Mouse (Mus musculus) liver, embryonic 15.5 days (tissue): ENCODE data around the gene Mark4. TPM values are rescaled to one million over a fixed set of nuclear protein-coding genes. Genes with fewer than 3 reads are reported as not detected.

Experiments used
- ATAC-seq: fragments of 200-750 bp; cut with Nextera tagmentation; 2 replicates; pipeline ENCODE4 v1.8.0; 2017; ENCODE audit warnings: moderate number of reproducible peaks, mild to moderate bottlenecking, moderate library complexity; ENCODE audit not compliant: insufficient read depth
- H3K27ac ChIP-seq: fragments of 300-500 bp; sonication (generic); replicated peaks from 2 replicates; pipeline ENCODE4 v1.5.1; 2015; ENCODE audit warnings: mild to moderate bottlenecking, inconsistent platforms
- H3K27me3 ChIP-seq: fragments of 300-500 bp; sonication (generic); 2 replicates; pipeline ENCODE4 v1.6.1; 2015; ENCODE audit warnings: mild to moderate bottlenecking, inconsistent platforms
- H3K36me3 ChIP-seq: fragments of 300-500 bp; sonication (generic); replicated peaks from 2 replicates; pipeline ENCODE4 v1.6.1; 2015; ENCODE audit warnings: moderate library complexity, mild to moderate bottlenecking, inconsistent platforms
- H3K4me1 ChIP-seq: fragments of 300-500 bp; sonication (generic); replicated peaks from 2 replicates; pipeline ENCODE4 v1.6.1; 2015; ENCODE audit warnings: inconsistent platforms
- H3K4me2 ChIP-seq: fragments of 300-500 bp; sonication (generic); 2 replicates; pipeline ENCODE4 v1.6.1; 2015; ENCODE audit warnings: moderate library complexity, mild to moderate bottlenecking, inconsistent platforms
- H3K4me3 ChIP-seq: fragments of 300-500 bp; sonication (generic); replicated peaks from 2 replicates; pipeline ENCODE4 v1.5.1; 2015; ENCODE audit warnings: mild to moderate bottlenecking, inconsistent platforms
- H3K9ac ChIP-seq: fragments of 300-500 bp; sonication (generic); 2 replicates; pipeline ENCODE4 v1.6.1; 2015; ENCODE audit warnings: moderate library complexity, mild to moderate bottlenecking, inconsistent platforms
- H3K9me3 ChIP-seq: fragments of 300-500 bp; sonication (generic); replicated peaks from 2 replicates; pipeline ENCODE4 v1.6.1; 2016; ENCODE audit warnings: inconsistent platforms
- WGBS: fragments of 180-500 bp; shearing (Covaris S2); methylation state at CpG from one replicate; pipeline ENCODE4 v1.1.7; 2015; ENCODE audit warnings: mixed read lengths; ENCODE audit not compliant: insufficient replicate concordance; 5-methylcytosine and 5-hydroxymethylcytosine counted together
- polyA plus RNA-seq: library from polyadenylated mRNA; unstranded; fragments of >200 nt; fragmentation: Nextera tagmentation; extraction: Ambion mirVana; gene quantifications from 2 replicates; pipeline ENCODE4 v1.2.1, GENCODE M21; 2015

Gene Mark4
- polyA plus RNA-seq, 1 experiment from 2014 or later, result 1.2 TPM

DNA sequence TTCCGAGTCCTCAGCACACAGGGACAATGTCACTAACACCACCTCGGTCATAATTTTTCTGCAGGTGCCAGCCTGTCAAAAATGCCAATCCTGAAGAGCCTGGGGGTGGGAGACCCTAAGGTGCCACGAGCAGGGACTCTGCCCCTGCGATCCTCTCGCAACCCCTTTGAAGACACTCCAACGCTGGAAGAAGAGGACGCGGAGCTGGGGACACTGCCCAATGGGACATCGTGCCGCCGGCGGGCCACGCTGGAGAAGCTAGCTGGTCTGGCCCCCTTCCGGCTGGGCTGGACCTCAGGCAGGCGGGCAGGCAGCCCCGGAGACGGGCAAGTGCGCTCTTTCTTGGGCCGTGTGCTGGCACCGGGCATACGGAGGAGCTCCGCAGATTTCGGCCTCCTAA, 10.8 kb upstream of the Mark4 start:
- Histone ChIP-seq H3K27me3 (peaks cover 67% of the 10 kb centered on the region), H3K4me2 (no peak overlapping the region), H3K4me3 (no peak overlapping the region), H3K36me3 (no peaks in the 10 kb centered on the region), H3K4me1 (peaks cover 13% of the 10 kb centered on the region), H3K9ac (no peak overlapping the region), H3K27ac (no peak overlapping the region), H3K9me3 (no peaks in the 10 kb centered on the region)
- ATAC-seq, result no peak
- 67% methylated on average over 23 of the region's 23 CpGs for WGBS

DNA sequence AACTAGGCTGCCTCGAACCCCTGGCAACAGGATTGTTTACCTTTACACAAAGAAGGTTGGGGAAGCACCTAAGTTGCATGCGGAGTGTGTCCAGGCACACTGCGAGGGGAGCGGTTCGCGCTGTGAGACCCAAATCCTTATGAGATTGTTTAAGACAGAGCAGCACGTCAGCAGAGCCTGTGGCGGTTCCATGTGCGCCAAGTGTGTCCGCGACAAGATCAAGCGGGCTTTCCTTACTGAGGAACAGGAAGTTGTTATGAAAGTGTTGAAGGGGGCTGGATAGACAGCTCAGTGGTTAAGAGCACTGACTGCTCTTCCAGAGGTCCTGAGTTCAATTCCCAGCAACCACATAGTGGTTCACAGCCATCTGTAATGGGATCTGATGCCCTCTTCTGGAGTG, 9.7 kb upstream of the Mark4 start:
- H3K4me1 ChIP-seq, result peaks cover 11% of the 10 kb centered on the region
- peaks cover 67% of the 10 kb centered on the region for H3K27me3 ChIP-seq
- no peak overlapping the region for H3K9ac ChIP-seq
- 47% methylated on average over 12 of the region's 12 CpGs for WGBS
- H3K27ac ChIP-seq, result no peak overlapping the region
- ATAC-seq, result no peak
- H3K4me3 ChIP-seq, result no peak overlapping the region
- H3K36me3 ChIP-seq, result no peaks in the 10 kb centered on the region
- no peak overlapping the region for H3K4me2 ChIP-seq
- no peaks in the 10 kb centered on the region for H3K9me3 ChIP-seq

DNA sequence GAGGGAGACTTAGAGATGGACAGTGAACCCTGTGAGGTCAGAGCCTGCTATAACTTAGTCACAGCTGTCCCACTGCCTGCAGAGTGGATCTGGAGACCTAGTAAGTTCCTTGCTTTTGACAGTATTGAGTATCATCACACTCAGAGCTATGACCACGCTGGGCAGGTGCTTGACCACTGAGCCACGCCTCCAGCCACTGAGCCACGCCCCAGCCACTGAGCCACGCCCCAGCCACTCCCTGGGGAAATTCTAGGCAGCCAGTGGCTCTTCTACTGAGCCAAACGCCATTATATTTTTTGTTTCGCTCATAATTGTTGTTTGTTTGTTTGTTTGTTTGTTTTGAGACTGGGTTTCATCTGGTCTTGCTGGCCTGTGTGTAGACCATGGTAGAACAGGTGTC, 9.0 kb upstream of the Mark4 start:
- Histone ChIP-seq H3K27ac (no peak overlapping the region), H3K27me3 (peaks cover 66% of the 10 kb centered on the region), H3K36me3 (no peaks in the 10 kb centered on the region), H3K9ac (no peak overlapping the region), H3K4me3 (no peak overlapping the region), H3K4me1 (peaks cover 15% of the 10 kb centered on the region), H3K9me3 (no peaks in the 10 kb centered on the region), H3K4me2 (no peak overlapping the region)
- ATAC-seq, result no peak
- whole genome bisulfite sequencing, result 23% methylated on average over 6 of the region's 6 CpGs

DNA sequence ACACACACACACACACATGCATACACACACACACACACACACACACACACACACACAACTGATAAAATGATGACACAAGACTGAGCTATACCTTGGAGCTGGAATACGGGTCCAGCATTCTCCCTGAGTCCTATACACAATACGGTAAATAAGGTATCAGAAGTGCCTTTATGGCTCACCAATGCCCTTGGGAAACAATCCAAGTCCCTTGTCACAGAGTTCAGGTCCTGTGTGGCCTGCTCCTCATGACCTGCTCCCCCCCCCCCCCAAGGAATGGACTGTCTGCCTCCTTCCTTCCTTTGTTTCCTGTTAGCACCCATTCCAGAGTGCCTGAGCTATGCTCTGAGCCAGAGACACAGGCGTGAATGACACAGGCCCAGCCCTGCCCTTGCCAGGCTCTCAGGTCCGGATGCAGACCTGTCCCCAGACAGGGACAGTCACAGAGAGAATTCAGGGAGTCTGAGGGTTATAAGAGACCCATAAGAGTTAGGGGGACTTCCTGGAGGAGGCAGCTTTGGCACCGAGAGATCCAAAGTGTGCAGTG, 8.1 kb upstream of the Mark4 start:
- Histone ChIP-seq H3K27ac (no peak overlapping the region), H3K4me2 (no peak overlapping the region), H3K9ac (no peak overlapping the region), H3K4me3 (no peak overlapping the region), H3K4me1 (peaks cover 15% of the 10 kb centered on the region), H3K36me3 (no peaks in the 10 kb centered on the region), H3K9me3 (no peaks in the 10 kb centered on the region), H3K27me3 (peaks cover 60% of the 10 kb centered on the region)
- 51% methylated on average over 5 of the region's 5 CpGs for WGBS
- 0 out of 2 replicates have a peak, but pooled peaks have one; percentile 16 for ATAC-seq

DNA sequence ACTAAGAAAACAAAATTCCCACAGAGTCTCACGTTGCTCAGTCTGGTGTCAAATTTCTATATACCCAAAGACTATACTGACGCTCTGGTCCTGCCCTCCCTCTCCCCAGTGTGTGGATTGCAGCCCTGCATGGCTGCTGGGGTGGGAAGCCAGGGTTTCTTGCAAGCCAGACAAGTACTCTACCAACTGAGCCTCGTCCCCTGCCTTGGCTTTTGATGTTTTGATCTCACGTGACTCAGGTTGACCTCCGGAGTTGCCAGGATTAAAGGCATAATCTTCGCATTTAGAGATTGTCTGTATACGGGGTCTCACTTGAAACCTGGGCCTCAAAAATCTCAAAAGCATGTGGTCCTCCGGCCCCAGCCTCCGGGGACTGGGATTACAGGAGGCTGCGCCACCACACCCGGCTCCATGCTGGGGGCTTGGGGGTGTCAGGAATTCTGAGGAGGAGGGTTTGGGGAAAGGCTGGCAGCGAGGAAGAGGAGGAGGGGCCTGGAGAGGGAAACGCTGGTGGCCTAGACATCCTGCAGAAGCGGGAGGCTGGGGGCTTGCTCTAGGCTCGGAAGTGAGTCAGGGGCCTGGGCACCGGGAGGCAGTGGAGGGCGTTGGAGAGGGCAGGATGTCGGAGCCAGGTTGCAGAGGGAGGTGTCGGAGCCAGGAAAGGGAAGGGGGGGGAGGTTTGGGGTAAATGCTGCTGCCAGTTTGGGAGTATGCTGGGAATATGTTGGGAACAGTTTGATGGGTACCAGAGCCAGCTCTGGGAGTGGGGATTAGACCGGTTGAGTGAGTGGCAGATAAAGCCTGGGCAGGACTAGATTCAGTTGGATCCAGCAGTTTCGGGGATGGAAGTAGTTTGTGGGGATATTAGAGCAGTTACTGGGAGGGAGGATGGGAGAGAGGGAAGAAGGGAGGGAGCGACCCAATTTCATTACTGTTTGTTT, 6.0 kb upstream of the Mark4 start:
- Histone ChIP-seq H3K4me2 (no peak overlapping the region; the same call in 1 of the 2 replicates), H3K36me3 (no peaks in the 10 kb centered on the region), H3K4me3 (no peak overlapping the region), H3K9ac (no peak overlapping the region), H3K27ac (no peak overlapping the region), H3K9me3 (no peaks in the 10 kb centered on the region), H3K4me1 (peaks cover 17% of the 10 kb centered on the region), H3K27me3 (peaks cover 48% of the 10 kb centered on the region)
- 17% methylated on average over 22 of the region's 22 CpGs for WGBS
- no peak for ATAC-seq

DNA sequence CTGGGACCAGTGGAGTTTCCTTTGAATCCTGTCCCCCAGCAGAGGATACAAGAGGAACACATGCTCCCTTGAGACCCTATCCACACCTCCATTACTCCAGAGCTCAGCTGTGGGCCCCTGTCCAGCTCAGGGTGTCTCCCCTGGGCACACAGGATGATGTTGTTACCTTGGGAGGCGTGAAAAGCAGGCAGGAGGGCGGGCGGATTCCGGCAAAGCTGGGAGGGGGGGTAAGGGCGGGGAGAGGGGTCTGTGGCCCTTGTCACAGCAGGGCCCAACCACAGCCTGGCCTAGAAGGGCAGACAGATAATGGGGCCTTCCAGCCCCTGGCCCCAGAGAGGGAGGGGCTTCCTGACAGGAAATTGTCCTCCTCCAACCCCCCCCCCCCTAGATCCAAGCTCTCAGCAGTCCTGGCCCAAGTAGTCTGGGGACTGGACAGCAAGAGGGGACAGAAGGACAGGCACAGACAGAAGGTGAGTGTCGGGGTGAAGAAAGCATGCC, 4.3 kb upstream of the Mark4 start, which contains the start of gene Exoc3l2:
Gene Exoc3l2 (plus strand): TSS at position 448 of the 498 bp plus-strand sequence.
- no peaks in the 10 kb centered on the region for H3K9me3 ChIP-seq
- no peak within 1 kb of the TSS for H3K4me2 ChIP-seq
- ATAC-seq, result no peak
- H3K4me1 ChIP-seq, result peaks cover 30% of the 10 kb centered on the region
- H3K36me3 ChIP-seq, result no peaks in the 10 kb centered on the region
- H3K9ac ChIP-seq, result no peak within 1 kb of the TSS
- peaks cover 41% of the 10 kb centered on the region for H3K27me3 ChIP-seq
- WGBS, result 11% methylated on average over 6 of the region's 6 CpGs
- no peak within 1 kb of the TSS for H3K27ac ChIP-seq
- peak within 1 kb of the TSS; percentile 27; the same call in 1 of the 2 replicates for H3K4me3 ChIP-seq

DNA sequence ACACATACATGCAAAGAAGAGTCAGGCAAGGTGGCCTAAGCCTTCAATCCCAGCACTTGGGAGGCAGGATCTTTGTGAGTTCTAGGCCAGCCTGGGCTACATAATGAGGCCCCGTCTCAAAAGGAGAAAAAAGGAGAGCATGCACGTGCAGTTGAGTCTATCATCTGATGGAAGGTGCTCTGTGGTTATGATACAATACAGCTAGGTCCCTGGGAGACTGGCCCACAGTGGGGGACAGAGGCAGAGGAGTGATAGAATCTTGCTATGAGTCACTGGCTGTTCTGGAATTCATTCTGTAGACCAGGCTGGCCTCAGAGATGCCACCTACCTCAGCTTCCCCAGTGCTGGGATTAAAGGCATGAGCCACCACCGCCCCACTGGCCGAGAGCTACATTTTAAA, 3.8 kb upstream of the Mark4 start:
- H3K9me3 ChIP-seq, result no peaks in the 10 kb centered on the region
- no peak for ATAC-seq
- H3K27me3 ChIP-seq, result peaks cover 41% of the 10 kb centered on the region
- no peak overlapping the region for H3K27ac ChIP-seq
- peaks cover 31% of the 10 kb centered on the region for H3K4me1 ChIP-seq
- no peak overlapping the region for H3K4me3 ChIP-seq
- 26% methylated on average over 4 of the region's 4 CpGs for WGBS
- no peak overlapping the region for H3K4me2 ChIP-seq
- no peak overlapping the region for H3K9ac ChIP-seq
- no peaks in the 10 kb centered on the region for H3K36me3 ChIP-seq

DNA sequence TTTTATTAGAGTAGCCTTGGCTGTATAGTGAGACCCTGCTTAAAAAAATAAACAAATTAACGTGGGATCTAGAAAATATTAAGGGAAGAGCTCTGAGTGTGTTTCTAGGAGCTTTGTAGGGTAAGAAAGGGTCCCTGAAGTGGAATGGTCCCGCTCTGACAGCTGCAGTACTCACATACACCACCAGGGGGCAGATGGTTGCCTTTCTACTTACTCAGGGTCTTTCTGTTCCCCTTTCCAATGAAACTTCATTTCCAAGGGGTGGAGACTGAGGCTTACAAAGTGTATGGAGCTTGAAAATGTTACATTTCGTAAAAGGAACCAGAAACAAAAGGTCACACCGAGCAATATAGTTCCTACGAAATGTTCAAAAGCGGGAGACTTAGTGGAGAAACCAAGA, 2.9 kb upstream of the Mark4 start:
- Histone ChIP-seq H3K27me3 (peaks cover 38% of the 10 kb centered on the region), H3K9ac (no peak overlapping the region), H3K4me1 (peaks cover 41% of the 10 kb centered on the region), H3K36me3 (no peaks in the 10 kb centered on the region), H3K4me3 (no peak overlapping the region), H3K9me3 (no peaks in the 10 kb centered on the region), H3K4me2 (no peak overlapping the region), H3K27ac (no peak overlapping the region)
- WGBS, result 11% methylated on average over 6 of the region's 6 CpGs
- ATAC-seq, result no peak

DNA sequence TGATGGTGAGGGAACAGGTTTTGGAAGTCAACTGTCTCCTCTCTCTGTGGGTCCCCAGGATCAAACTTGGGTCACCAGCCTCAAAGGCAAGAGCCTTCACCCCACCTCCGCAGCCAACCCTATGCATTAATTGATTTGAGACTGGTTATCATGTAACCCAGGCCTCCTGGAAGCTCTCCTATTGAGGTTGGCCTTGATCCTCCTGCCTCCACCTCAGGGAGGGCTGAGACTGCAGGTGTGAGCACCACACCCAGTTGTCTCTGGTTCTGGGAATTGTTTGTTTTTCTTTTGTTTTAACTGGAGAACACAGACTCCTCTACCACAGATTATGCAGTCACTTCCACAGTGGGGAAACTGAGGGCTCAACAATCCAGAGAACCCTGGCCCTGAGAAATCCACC, 1.9 kb upstream of the Mark4 start:
- H3K9ac ChIP-seq, result no peak overlapping the region
- H3K27me3 ChIP-seq, result peaks cover 31% of the 10 kb centered on the region
- H3K4me2 ChIP-seq, result no peak overlapping the region
- no peaks in the 10 kb centered on the region for H3K9me3 ChIP-seq
- no peak overlapping the region for H3K4me3 ChIP-seq
- no peak overlapping the region for H3K27ac ChIP-seq
- peaks cover 47% of the 10 kb centered on the region for H3K4me1 ChIP-seq
- H3K36me3 ChIP-seq, result no peaks in the 10 kb centered on the region
- ATAC-seq, result no peak
- WGBS, result 56% methylated on average over 1 of the region's 1 CpGs

DNA sequence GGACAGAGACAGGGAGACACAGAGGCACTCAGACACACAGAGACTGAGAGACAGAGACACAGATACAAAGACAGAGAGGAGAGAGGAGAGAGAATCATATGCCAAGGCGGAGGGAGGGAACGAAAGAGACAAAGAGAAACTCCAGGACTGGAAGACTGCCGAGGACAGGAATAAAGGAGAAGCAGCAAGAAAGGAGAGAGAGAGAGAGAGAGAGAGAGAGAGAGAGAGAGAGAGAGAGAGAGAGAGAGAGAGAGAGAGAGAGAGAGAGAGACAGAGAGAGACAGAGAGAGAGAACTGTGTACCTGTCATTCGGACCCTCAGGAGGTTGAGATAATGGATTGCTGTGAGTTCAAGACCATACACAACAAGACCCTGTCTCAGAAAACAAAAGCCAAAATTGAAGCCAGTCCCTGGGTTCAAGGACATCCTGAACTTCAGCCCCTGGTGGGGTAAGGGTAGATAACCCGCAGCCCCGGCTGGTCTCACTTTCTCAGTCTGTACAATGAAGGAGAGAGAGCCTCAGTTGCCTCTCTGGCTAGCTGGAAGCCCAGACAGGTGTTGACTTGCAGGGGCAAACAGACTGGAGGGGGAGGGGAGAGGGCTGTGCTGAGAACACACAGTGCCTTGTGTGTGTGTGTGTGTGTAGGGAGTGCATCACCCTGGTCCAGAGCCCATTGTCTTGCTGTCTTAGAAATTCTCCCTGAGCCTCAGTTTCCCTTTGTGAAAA, 686 bp upstream of the Mark4 start:
- H3K4me1 ChIP-seq, result peaks cover 47% of the 10 kb centered on the region
- 29% methylated on average over 6 of the region's 6 CpGs for WGBS
- no peak overlapping the region for H3K27ac ChIP-seq

DNA sequence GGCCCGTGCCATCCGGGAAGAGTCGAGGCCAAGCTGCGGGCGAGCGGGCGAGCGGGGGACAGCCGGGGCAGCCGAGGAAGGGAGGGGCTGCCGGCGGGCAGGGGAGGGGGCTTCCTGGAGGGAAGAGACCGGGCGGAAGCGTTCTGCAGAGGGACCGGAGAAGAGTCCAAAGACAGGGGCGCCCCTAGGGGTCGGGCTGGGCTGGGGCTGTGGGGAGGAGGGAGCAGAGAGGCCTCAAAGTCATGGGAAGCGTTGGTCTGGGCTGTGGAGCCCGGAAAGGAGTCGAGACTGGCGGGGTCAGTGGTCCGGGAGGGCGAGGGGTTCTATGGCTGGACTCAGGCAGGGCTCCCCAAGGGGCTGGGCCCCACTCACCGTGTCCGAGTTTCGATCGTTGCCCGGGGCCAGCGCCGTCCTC, 542 bp downstream of the Mark4 start:
- Histone ChIP-seq H3K9me3 (no peaks in the 10 kb centered on the region), H3K4me2 (peak overlapping the region; percentile 90), H3K9ac (peak overlapping the region; percentile 73), H3K4me3 (peak overlapping the region; percentile 77), H3K27ac (0 out of 2 replicates have a peak overlapping the region, but pooled peaks have one; percentile 29), H3K36me3 (no peaks in the 10 kb centered on the region), H3K27me3 (peaks cover 7% of the 10 kb centered on the region), H3K4me1 (peaks cover 47% of the 10 kb centered on the region)
- peak; percentile 51 for ATAC-seq
- WGBS, result 0% methylated on average over 31 of the region's 31 CpGs

More for the DNA sequence above, 686 bp upstream of the Mark4 start:
- H3K9me3 ChIP-seq, result no peaks in the 10 kb centered on the region
- ATAC-seq, result no peak
- H3K27me3 ChIP-seq, result peaks cover 19% of the 10 kb centered on the region
- peak overlapping the region; percentile 77 for H3K4me3 ChIP-seq
- H3K9ac ChIP-seq, result peak overlapping the region; percentile 73
- H3K36me3 ChIP-seq, result no peaks in the 10 kb centered on the region
- peak overlapping the region; percentile 90 for H3K4me2 ChIP-seq
